Mouse (Mus musculus) MEL (cell line): ENCODE results near the gene Plekha7.

Experiments used
- CHD1 ChIP-seq: IDR thresholded peaks from 2 replicates; pipeline ENCODE4 v1.6.1; 2012; ENCODE audit warnings: low read depth, mild to moderate bottlenecking, inconsistent platforms, low read length, improper control_type of control experiment
- CTCF ChIP-seq, 3 experiments: IDR thresholded peaks in 2 of 3; conservative IDR thresholded peaks in 1 of 3; 2 replicates each; pipeline ENCODE4 v1.5.1; 2011 to 2012; ENCODE audit warnings: low read length in 3 of 3, low read depth in 2 of 3, mild to moderate bottlenecking in 2 of 3, improper control_type of control experiment in 1 of 3, inconsistent platforms in 1 of 3, mixed read lengths in 1 of 3, moderate library complexity in 1 of 3; ENCODE audit not compliant: control insufficient read depth in 1 of 3, insufficient read depth in 1 of 3, poor library complexity in 1 of 3, severe bottlenecking in 1 of 3
- KAT2A ChIP-seq: conservative IDR thresholded peaks from 2 replicates; pipeline ENCODE4 v1.6.1; 2012; ENCODE audit warnings: low read depth, low read length, improper control_type of control experiment, inconsistent platforms
- MAX ChIP-seq: IDR thresholded peaks from 2 replicates; pipeline ENCODE4 v1.6.1; 2011; ENCODE audit warnings: low read length, improper control_type of control experiment
- POLR2A ChIP-seq, 2 experiments: IDR thresholded peaks; 2 replicates each; pipeline ENCODE4 v1.6.1; 2011 to 2012; ENCODE audit warnings: low read length in 2 of 2, mild to moderate bottlenecking in 2 of 2, control low read depth in 1 of 2, improper control_type of control experiment in 1 of 2, low read depth in 1 of 2, moderate library complexity in 1 of 2; ENCODE audit not compliant: control insufficient read depth in 1 of 2, insufficient read depth in 1 of 2, poor library complexity in 1 of 2
- USF1 ChIP-seq: IDR thresholded peaks from 2 replicates; pipeline ENCODE4 v1.6.1; 2014; ENCODE audit warnings: low read depth, mild to moderate bottlenecking, inconsistent platforms, low read length, improper control_type of control experiment, moderate library complexity

DNA sequence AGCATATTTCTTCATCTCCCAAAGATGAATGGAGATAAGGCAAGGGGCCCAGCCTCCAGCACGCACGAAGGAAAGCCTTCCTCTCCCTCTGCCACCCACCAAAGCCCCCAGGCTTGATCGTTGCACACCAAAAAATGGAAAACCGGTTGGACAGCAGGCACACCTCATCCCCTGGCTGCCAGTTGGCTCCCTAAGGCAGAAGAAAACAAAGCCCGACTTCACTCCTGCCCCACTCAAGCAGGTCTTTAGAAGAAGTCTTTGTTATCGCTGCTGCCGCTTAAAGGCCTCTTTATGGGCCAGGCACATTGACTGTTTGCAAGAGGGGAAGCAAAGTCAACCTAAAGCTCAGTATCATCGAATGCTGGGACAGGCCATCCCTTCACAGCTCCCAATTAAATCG is 29.9 kb downstream of the Plekha7 start:
- no peak for TF ChIP-seq USF1
- no peak for TF ChIP-seq MAX
- TF ChIP-seq CTCF (IDR thresholded peaks at IDR 0.05 in 2 of 3, conservative IDR thresholded peaks at IDR 0.05 in 1 of 3; ENCODE audit: control insufficient read depth in 1 of 3, insufficient read depth in 1 of 3, low read depth in 2 of 3, low read length in 3 of 3, poor library complexity in 1 of 3, severe bottlenecking in 1 of 3): no peak
- no peak for TF ChIP-seq KAT2A
- TF ChIP-seq CHD1: no peak
- TF ChIP-seq POLR2A (IDR thresholded peaks at IDR 0.05; ENCODE audit: control insufficient read depth in 1 of 2, insufficient read depth in 1 of 2, low read depth in 1 of 2, low read length in 2 of 2, poor library complexity in 1 of 2): no peak
